Mouse (Mus musculus) spleen, postnatal 10 days (tissue): ENCODE results near the gene Rassf5.
"Not testable (repeated sequence)": the region's sequence is repeated elsewhere in the genome, so short reads cannot be mapped to it uniquely, and the experiment has no call there.

Source experiments
- DNase-seq, 2 experiments: peaks; one replicate each; pipeline ENCODE4 v3.0.0; 2021 to 2022; ENCODE audit warnings: low spot score in 2 of 2

The Rassf5 gene

DNA sequence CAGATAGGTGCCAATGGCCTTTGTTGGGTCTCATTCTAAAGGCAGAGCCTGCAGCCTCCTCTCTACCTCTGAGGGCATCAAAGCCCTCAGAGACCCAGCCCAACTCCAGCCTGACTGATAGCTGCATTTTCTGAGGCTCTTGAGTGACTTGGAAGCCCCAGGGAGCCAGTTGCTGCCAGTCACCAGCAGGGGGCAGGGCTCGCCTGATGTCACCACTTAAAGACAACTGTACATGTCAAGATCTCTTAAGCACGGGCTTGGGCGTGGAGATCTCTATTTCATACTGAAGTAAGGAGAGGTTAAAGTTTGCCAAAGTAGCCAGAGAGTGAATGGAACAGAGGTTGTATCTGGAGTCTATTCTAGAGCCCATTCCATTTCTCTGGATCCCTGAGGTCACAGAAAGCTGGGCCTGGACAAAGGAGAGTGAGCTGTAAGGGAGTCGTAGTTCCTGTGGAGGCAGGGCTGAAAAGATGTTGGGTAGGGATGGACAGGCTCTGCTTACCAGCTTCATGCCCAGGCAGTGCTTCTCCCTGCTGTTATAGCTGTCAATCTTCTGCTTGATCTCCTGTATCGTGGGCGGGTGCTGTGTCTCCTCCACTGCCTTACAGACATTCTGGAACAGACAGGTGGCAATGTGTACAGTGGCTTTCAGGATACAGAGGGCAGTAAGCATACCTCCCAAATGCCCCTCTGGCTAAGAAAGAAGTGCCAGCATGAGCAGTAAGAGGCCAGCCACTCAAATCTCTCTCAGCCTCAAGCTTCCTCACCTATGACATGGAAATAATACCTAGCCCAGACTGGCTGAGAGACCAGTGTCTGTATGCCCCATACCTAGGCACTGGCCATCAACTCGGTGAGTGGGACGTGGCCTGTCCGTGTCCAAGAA lies 63.2 kb downstream of the Rassf5 start:
- DNase-seq: peak; percentile 58 to 86

GRCm38 (mm10) chr1:131180386-131180785 lies 64.7 kb downstream of the Rassf5 start:
- DNase-seq: no peak

DNA sequence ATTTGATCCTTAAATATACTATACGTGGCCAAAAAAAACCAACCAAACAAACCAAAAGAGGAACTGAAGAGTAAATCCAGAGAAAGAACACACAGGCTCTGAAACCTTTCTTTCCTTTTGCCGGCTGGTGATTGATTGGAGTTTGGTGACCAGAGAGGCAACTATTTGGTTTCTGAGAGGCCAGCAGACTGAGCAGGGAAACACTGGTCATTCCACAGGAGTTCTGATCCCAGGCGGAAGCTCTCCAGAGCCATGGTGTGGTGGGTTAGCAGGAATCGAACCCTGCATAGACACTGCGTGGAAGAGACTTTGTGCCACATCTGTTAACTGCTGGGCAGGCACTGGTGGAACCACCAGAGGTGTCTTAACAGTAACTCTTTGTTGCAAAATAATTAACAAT lies 67.0 kb downstream of the Rassf5 start:
- no peak for DNase-seq

- DNase-seq: no peak
These were observed 67.8 kb downstream of the Rassf5 start for GRCm38 (mm10) chr1:131177249-131177648.

- no peak for DNase-seq
These were observed 69.2 kb downstream of the Rassf5 start for GRCm38 (mm10) chr1:131175819-131176218.

GRCm38 (mm10) chr1:131175189-131175588 lies 69.9 kb downstream of the Rassf5 start:
- no peak for DNase-seq

DNA sequence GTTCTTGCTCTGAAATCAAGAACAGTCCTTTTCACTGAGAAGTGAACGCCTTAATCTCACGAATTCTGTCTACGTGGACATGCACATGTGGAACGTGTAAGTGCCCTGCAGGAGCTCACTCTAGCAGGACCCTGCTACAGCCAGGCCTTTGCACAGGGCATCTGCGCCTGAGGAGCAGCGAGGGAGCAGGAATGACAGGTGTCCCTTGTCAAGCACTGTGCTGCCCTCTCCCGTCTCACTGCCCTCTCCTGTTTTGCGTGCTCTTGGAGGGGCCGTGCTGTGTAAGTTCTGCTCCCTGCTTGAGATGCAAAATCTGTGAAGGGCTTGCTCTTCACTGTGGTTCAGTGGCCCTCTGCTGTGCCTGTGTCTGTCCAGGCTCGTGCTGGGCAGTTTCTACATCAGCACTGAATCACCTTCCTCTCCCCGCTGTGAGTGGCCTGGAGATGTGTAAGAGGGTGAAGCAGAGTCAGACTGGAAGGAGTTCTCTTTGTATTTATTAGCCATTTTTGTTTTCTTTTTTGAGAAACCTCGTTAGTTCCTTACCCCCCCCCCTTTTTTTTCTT lies 70.7 kb downstream of the Rassf5 start:
- DNase-seq: no peak

- no peak for DNase-seq
These were observed 71.2 kb downstream of the Rassf5 start for GRCm38 (mm10) chr1:131173809-131174208.

DNA sequence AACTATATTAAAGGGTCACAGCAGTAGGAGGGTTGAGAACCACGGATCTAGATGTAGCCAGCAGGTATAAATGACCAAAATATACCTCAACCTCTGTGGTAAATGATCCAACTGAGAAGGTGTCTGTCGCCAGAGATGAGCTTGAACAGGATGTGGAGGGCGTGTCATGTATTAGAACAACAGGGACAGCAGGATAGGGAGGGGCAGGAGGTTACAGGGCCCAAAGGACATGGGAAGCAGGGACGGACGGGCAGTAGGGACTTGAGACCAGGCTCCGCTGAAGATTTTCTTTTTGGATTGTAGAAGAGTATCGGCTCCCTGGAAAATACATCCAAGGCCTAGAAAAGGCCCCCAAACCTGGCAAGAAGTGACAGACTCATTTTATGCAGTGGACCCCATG lies 72.1 kb downstream of the Rassf5 start:
- no peak for DNase-seq

- DNase-seq: no peak
These were observed 77.4 kb downstream of the Rassf5 start for GRCm38 (mm10) chr1:131167612-131168011.

GRCm38 (mm10) chr1:131164427-131164826 lies 80.6 kb downstream of the Rassf5 start:
- no peak for DNase-seq

DNA sequence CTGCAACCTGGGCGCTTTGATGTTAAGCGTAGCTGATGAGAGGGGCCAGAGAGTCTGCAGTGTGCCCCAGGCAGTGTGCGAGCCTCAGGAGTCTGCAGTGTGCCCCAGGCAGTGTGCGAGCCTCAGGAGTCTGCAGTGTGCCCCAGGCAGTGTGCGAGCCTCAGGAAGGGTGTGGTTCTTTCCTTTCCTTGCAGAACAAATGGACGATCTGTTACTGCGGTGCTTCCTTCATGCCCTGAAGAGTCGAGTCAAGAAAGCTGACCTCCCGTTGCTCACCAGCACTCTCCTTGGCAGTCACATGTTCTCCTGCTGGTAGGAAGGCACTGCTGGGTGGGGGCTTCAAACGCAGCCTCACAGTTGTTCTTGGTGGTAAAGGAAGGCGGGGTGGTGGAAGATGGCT lies 84.0 kb downstream of the Rassf5 start:
- no peak for DNase-seq

DNA sequence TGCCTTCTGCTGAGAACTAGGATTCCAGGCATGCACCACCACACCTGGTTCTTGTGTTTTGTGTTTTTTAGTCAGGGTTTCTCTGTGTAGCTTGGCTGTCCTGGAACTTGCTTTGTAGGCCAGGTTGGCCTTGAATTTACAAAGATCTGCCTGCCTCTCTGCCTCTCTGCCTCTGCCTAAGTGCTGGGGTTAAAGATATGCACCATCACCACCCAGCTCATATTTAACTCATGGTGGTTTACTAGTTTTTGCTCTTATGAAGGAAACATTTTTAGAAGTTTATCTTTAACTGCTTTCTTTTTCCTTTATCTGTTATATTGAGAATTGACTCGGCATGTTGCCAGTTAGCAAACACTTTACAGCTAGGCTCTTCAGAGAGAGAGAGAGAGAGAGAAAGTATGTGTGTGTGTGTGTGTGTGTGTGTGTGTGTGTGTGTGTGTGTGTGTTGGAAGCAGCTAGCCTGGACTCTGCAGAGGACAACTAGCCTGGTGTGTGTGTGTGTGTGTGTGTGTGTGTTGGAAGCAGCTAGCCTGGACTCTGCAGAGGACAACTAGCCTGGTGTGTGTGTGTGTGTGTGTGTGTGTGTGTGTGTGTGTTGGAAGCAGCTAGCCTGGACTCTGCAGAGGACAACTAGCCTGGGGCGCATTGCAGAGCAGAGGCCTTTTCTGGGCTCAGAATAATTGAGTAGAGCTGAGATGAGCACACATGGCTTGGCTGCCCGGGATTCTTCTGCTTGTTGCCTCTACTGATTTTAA lies 85.3 kb downstream of the Rassf5 start:
- not testable (repeated sequence) for DNase-seq

- peak; percentile 41 to 77 for DNase-seq
These were observed 89.6 kb downstream of the Rassf5 start for GRCm38 (mm10) chr1:131155456-131155855.

DNA sequence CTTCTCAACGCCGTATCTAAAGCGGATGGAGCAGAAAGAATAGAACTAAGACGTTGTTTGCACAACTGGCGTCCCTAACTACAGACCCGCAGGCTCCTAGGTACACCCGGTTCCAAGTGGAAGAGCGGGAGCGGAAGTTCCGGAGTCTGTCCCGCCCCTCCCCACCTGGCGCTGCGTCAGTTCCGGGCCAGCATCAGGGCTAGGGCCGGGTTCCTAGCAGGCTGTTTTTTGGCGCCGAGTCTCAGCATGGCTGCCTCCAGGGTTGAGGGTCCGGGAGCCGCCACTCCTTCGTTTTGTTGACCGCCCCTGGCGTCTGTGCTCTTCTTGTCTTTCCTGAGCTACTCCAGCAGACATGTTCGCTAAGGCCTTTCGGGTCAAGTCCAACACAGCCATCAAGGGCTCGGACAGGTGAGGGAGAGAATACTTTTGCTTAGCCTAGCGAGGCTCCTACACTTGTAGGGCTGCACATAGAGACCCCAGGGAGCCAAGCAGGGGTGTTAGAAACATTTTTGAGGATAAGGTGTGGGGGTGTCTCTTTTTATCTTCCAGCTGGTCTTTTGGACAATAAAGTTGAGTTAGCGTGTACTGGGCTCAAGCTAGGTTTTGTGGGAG lies 91.9 kb downstream of the Rassf5 start, which contains the start of gene Eif2d:
Gene Eif2d (plus strand): TSS at position 164 of the 612 bp plus-strand sequence.
- peak; percentile 73 to 90 for DNase-seq

- no peak for DNase-seq
These were observed 95.6 kb downstream of the Rassf5 start for GRCm38 (mm10) chr1:131149496-131149895.

- no peak for DNase-seq
These were observed 98.9 kb downstream of the Rassf5 start for GRCm38 (mm10) chr1:131146181-131146614.

DNA sequence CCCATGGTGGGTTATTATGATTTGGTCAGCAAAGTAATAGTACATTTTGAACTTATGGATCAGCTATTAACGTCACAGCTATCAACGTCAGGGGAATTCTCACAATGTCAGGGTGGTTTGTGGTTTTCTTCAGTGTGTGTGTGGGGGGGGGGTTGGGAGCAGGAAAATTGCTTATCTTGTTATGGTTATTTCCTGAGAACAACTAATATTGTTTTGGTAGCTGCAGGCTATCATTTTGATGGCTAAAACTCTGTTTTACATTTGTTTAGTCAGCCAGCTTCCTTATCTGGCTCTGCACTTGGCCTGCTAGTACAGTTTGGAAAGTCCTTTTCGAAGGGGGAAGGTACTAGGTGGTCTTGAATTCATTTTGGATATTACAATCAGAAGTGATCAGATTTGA lies 99.8 kb downstream of the Rassf5 start:
- DNase-seq: not testable (repeated sequence)

GRCm38 (mm10) chr1:131142472-131142871 lies 102.6 kb downstream of the Rassf5 start:
- no peak for DNase-seq

GRCm38 (mm10) chr1:131141449-131141848 lies 103.6 kb downstream of the Rassf5 start:
- DNase-seq: no peak

DNA sequence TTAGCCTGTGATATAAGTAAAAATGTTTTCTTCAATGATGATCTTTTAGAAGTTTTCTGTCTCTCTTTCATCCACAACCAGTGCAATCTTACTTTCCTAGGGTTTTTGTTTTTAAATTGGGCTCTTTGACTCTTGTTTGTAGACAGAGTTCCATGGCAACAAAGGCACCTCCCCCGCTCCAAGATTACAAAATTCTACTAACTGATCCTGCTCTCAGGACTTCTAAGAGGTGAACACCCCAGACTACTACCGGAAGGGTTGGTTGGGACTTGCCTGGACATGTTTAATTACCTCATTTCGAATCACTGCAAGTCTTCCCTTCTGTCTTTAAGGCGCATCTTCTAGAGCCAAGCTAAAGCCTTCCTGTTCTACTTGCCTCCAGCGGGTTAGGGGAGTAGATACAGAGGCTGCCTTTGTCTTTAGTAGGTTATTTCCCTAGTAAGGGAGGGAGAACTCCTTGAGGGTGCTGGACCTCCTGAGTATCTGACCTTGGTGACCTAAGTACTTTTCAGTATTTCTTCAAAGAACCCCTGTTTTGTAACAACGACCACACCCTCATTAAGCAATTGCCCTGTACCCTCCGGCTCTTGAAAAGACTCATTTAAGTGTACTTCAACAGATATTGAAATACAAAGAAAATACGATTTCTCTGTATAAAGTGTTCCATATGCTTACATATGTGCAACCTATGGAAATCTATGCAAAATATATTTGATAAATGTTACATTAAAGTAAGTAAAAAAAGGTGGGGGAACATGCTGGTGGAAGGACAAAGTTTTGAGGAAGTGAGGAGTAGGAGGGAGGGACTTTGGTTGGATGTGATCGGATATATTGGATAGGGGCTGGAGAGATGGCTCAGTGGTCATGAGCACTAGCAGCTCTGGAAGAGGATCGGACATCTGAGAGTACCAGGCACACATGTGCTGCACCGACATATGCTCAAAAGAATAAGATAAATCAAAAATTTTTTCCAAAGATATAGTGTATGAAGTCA lies 105.7 kb downstream of the Rassf5 start:
- DNase-seq: no peak
